Mouse (Mus musculus) heart, postnatal 14 days (tissue): Measurements from ENCODE around the gene Hey2. TPM values are rescaled to one million over a fixed set of nuclear protein-coding genes. Genes with fewer than 3 reads are reported as not detected.
A peak's percentile ranks its signal among the peaks of the same experiment; 100 is the strongest.

Experiments
- DNase-seq, 2 experiments: peaks; one replicate each; pipeline ENCODE4 v3.0.0; 2021 to 2022
- intact Hi-C: fragments of 180-260 bp; cut with DNase I; formaldehyde crosslinking; loops from one replicate; pipeline ENCODE4 v1.15.1; 2025
- long read RNA-seq, 2 experiments: library from polyadenylated mRNA; stranded (forward); transcript quantifications; one replicate each; pipeline ENCODE4 v2.0.0; 2021
- total RNA-seq, 2 experiments: library from RNA; stranded (reverse); gene quantifications; 2 replicates each; pipeline ENCODE4 v1.2.3; 2021

The Hey2 gene
- 1 to 10 TPM; 5.1 to 5.8 TPM for total RNA-seq
- long read RNA-seq, experiment 1, result 0 reads
- long read RNA-seq, experiment 2, partial matches to known transcripts, result 1 of 3 reads
- long read RNA-seq, experiment 2, other reads (novel, unspliced or antisense), result 0 of 3 reads

- DNase-seq, result peak; percentile 99
- intact Hi-C loops, result loop anchor here (10.0 kb wide), 1 partner anchor 762 kb away; the partner anchor contains the start of gene Rnf217
Observed at GRCm38 (mm10) chr10:30842643-30843437, at the start of gene Hey2. Gene Hey2, minus strand, starts transcription at chr10:30842801.

DNA sequence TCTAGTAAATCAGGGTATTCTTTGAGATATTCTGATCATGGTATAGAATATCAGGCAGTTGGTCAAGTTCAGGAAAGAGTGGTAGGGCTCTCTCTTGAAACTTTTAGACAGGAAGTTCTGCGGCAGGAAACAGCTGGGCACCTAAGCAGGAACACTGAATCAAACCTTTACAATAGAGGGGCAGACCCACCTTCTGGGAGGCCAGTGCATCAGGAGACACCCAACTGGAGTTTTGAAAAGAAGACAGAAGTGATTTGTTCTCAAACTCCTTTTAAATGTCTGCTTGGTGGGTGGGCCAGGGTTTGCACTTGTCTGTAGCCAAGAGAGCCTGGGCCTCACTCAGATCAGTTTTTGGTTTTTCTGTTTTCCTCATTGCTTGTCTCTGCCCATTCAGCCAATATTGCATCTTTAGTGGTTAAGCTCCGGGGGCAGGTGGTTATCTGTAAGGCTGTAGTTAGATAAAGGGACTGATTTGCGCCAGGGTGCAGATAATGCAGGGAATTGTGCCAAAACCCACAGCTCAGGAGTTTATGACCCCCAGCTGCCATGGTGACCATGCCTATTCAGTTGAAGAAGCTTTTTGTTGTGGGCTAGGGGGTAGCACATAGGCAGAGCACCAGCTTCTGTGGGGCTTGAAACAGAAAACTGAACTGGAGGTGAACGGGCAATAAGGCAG, 40.6 kb upstream of the Hey2 start:
- intact Hi-C loops, result no loop called here

GRCm38 (mm10) chr10:30881109-30881508, 38.5 kb upstream of the Hey2 start:
- intact Hi-C loops, result no loop called here
- DNase-seq, result no peak

More for the DNA sequence above, 40.6 kb upstream of the Hey2 start:
- no peak for DNase-seq

DNA sequence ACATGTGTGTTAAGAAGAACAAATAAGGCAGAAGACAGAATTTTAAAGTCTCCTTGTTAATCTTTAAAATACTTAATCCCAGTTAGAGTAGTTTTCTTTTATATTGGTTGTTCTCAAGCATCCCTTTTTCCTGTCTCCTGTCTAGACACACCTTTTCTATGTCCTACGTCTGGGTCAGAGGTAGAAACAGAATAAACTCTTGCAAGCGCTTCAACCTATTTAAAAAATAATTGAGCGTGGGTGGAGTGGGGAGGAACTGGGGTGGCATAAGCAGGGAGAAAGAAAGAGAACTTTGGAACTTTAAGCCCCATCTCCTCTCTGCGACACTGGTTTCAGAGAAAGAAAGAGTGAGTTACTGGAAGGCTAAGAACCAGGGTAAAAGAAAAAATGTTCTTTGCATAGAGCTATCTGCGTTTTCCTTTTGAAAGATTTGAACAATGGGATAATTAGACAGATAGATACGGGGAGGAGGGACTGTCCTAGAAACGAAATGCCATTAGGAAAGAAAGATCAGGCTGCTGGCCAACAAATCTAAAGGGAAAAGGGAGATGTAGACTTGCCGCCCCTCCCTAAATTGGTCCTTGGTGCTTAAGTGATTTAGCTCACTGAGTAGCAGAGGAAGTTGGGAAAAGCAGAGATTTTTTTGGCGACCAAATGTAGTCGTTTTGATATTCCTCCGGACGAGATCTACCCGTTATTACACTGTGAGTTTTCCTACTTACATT, 2.7 kb upstream of the Hey2 start:
- DNase-seq, result no peak
- intact Hi-C loops, result loop anchor here (10.0 kb wide), 1 partner anchor 760 kb away; the partner anchor contains the start of gene Rnf217

DNA sequence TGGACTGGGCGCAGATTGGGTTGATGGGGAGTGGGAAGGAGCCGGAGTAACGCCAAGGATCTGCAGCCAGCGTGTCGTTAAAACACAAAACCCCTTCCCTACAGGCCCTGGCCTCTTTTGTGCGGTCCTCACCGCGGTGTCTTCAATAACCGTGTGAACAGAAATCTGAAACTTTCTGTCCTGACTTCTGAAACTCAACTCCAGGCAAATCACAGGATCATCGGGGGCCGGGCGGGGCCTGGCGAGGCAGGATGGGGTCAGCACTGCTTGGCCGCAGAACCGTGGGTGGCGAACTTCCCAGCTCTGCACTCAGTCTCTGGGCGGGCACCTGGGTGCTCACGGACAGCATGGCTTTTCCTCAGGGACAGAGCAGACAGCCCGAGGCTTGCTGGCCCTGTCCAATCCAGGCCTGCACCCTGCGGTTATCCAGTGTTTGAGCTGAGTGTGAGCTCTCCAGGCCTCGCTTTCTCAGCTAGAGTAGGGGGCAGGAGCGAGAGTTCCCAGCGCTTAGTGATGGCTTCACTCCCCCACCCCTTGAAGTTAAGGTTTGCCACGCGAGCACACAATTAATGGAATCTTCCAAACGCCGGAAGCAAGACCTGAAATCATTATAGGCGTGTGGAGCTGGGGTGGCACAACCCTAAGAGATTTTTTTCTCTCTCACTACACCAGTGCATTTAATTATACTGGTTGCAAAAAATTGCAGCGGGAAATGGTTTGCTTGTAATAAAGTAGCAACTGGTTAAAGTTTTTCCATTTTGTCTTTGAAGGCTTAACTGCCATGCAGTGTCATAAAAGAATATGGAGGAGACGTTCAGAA, 1.8 kb upstream of the Hey2 start:
- intact Hi-C loops, result loop anchor here (10.0 kb wide), 1 partner anchor 760 kb away; the partner anchor contains the start of gene Rnf217
- DNase-seq, result peak; percentile 38 to 45

DNA sequence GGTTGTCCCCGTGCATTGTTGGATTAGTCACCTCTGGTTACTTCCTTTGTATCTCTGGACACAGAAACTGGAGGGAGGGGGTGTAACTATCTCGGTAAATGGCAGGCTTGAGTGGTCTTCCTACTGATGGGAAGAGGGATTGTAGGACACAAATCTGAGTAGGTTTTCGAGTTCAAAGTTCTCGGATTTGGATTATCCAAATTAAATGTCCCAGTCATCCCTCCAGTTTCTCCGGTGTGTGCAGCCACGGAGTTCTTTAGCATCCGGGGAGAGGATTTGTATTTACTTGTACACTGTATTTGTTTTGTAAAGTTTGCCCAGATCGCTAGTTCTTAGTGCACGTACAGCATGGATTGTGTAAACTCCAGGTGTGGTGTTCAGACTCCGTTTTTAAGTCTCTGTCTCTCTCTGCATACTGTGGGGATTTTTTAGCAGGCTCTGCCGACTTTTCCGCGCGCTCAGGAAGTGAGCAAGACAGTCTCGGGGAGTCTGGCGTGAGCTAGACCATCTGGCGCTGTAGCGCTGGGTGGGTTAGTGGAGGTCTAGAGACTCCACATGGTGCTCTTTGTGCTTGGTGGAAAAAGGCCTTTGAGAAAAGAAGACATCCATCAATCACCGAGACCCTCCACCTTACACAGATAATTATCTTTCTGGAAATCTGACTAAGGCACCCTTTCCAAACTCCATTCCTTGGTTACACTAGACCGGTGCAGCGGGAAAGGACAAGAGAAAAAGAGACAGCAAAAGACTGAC, 1.0 kb upstream of the Hey2 start:
- intact Hi-C loops, result loop anchor here (10.0 kb wide), 1 partner anchor 761 kb away; the partner anchor contains the start of gene Rnf217
- DNase-seq, result peak; percentile 35 to 45

GRCm38 (mm10) chr10:30842228-30842627, 373 bp downstream of the Hey2 start:
- DNase-seq, result no peak
- intact Hi-C loops, result loop anchor here (10.0 kb wide), 1 partner anchor 763 kb away; the partner anchor contains the start of gene Rnf217

- intact Hi-C loops, result loop anchor here (10.0 kb wide), 1 partner anchor 764 kb away; the partner anchor contains the start of gene Rnf217
- DNase-seq, result peak in 1 of 2 experiments; percentile 5
Observed at GRCm38 (mm10) chr10:30840824-30841223, 1.8 kb downstream of the Hey2 start.

- peak in 1 of 2 experiments; percentile 7 for DNase-seq
- intact Hi-C loops, result no loop called here
Observed at GRCm38 (mm10) chr10:30838188-30838587, 4.4 kb downstream of the Hey2 start.

DNA sequence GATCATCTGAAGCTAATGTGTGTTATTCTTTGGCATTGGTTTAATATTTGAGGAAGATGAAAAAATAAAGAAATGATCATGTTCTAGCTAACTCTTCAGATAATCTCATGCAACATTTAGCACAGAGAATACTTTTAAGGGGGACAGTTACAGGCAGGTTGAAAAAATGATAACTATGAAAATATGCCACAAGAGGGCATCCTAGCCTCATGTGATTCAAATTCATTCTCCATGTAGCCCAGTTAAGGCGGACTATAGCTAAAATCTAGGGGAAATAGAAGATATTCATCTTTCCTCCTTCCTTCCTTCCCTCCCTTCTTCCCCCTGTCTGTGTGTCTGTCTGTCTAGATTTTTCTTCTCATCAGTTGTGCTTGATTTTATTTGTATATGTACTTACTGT, 17.6 kb downstream of the Hey2 start:
- DNase-seq, result peak in 1 of 2 experiments; percentile 38
- intact Hi-C loops, result loop anchor here (1.0 kb wide), 1 partner anchor 475 kb away; no protein-coding TSS in a partner anchor

DNA sequence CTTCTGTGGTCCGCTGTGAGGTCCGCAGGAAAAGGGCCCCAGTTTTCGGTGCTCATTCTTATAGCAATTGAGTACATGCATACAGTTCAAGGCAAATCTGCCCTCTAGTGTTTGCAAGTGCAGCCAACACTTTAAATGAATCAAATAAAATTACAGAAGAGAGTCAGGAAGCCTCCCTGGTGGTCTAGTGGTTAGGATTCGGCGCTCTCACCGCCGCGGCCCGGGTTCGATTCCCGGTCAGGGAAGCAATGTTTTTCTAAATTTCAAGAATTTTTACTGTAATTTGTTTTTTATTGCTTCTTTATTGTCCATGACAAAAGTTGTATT, 31.7 kb downstream of the Hey2 start:
- peak; percentile 70 to 80 for DNase-seq
- intact Hi-C loops, result loop anchor here (5.0 kb wide), 3 partner anchors 144 to 209 kb away; partner anchors contain the start of gene Trmt11

GRCm38 (mm10) chr10:30810247-30810966, 32.2 kb downstream of the Hey2 start:
- peak; percentile 11 to 23 for DNase-seq
- intact Hi-C loops, result loop anchor here (5.0 kb wide), 3 partner anchors 143 to 208 kb away; partner anchors contain the start of gene Trmt11

DNA sequence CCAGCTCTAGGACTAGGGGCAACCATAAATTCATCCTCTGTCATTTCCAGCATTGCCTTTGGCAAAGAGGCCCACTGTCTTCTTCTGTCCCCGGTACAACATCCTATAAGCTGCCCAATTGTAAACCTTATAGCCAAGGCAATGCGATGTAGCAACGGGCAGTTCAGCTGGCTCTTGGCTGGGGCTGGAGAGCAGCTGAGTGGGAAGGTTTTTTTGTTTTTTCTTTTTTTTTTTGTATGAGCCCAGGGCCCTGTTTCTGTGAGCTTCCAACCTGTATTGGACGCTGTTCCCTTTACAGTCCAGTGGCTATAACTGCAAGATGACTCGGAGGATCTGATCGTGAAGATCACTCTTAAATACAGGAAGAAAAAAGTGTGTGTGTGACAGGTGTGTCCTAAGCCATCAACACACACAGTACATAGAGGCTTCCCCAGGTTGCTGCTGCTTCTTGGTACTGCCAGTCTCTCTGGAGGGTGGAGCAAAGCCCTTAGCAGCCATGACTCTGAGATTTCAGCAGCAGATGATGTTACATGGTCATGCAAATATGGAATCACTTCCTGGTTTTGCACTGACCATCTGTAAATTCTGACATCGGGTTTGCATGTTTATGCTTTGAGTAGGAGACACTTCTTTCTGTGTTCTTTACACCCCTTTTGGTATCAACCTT, 38.9 kb downstream of the Hey2 start:
- DNase-seq, result no peak

DNA sequence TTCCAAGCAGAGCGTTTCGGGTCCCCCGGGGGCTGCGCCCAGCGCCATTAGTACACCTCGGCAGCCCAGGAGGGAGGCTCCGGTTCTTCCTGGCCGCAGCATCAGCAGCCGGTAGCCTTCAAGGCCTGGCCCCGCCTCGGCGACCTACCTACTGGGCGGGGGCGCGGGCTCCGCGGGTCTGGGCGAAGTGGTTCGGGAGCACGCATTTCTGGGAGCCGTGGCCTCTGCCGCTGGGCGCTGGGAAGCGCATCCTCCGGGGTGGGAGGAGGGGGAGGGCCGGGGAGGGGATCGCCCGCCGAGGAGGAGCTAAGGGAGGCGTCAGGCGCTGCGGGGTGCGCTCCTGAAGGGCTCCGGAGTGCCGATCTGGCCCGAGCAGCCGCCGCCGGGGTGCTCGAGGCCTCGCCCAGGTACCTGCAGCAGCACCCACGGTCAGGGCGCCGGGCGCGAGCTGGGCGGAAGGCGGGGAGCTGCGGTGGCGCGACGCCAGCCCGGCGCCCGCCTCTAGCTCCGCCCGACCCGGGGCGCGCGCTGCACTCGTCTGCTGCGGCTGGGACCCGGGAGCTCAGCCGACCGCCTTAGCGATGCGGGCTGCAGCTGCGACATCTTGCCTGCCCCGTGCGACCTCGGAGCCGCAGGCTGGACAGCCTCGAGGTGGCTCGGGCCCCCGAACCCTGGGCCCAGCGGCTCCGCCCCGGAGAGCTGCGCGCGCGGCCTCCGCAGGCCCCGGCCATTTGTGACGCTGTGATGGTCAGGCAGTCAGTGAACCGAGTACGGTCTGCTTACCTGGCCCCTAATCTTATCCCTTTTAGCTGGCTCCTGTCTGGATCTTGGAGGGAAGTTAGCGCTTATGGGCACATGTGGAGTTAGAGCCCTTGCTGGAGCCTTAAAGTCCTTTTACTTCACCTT, 39.7 kb downstream of the Hey2 start, which contains the start of gene Ncoa7:
Ncoa7 (minus strand) TSS at position 646 of the 906 bp plus-strand sequence.
- DNase-seq, result peak; percentile 77 to 85
- intact Hi-C loops, result loop anchor here (5.0 kb wide), 1 partner anchor 86 kb away; no protein-coding TSS in a partner anchor

More for the DNA sequence above, 38.9 kb downstream of the Hey2 start:
- intact Hi-C loops, result loop anchor here (5.0 kb wide), 1 partner anchor 86 kb away; no protein-coding TSS in a partner anchor

DNA sequence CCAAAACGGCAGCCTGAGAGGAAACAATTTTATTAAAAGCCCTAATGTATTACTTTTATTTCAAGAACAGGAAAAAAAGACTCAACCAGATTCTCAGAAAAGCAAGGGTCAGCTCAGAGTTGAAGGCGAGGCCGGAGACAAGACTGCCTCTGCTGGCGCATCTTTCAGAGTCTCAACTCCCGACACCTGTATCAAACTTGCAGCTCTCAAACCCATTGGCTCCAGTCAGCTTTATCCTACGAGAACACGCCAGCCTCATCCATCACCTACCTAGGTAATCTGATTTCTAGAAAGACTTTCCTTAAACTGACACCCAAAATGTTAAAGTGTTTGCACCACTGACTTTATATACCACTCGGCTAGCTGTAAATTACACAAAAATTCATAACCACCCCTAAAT, 40.6 kb downstream of the Hey2 start:
- intact Hi-C loops, result loop anchor here (5.0 kb wide), 1 partner anchor 85 kb away; no protein-coding TSS in a partner anchor

More for the DNA sequence above, 40.6 kb downstream of the Hey2 start:
- peak in 1 of 2 experiments; percentile 8 for DNase-seq
